Mouse (Mus musculus): ENCODE results near the gene Dtx4. TPM values are rescaled to one million over a fixed set of nuclear protein-coding genes. Genes with fewer than 3 reads are reported as not detected.
A peak's percentile ranks its signal among the peaks of the same experiment; 100 is the strongest.

Gene Dtx4
- polyA plus RNA-seq, 1 experiment, result 6.3 TPM

GRCm38 (mm10) chr19:12484210-12484609, 17.0 kb downstream of the Dtx4 start:
- WGBS, result 93% methylated on average over 4 of the region's 4 CpGs
- no peaks in the 10 kb centered on the region for H3K36me3 ChIP-seq (ENCODE audit: control insufficient read depth, insufficient read depth, low read length)
- DNase-seq, result no peak
- no peak for TF ChIP-seq CTCF (IDR thresholded peaks at IDR 0.05; ENCODE audit: borderline replicate concordance, control insufficient read depth, extremely low read depth, insufficient read depth, low read length, poor library complexity)
- no peak for TF ChIP-seq POLR2A (IDR thresholded peaks at IDR 0.05; ENCODE audit: control insufficient read depth, extremely low read depth, insufficient read depth, low read length, poor library complexity)
- H3K27ac ChIP-seq (ENCODE audit: control insufficient read depth, insufficient read depth, low read length), result no peak overlapping the region
- no peak overlapping the region for H3K4me3 ChIP-seq (ENCODE audit: control insufficient read depth, insufficient read depth, low read length)
- H3K4me1 ChIP-seq (replicated peaks; ENCODE audit: control insufficient read depth, insufficient read depth, low read length), result peaks cover 5% of the 10 kb centered on the region
- H3K27me3 ChIP-seq (ENCODE audit: control insufficient read depth, insufficient read depth, low read length), result no peaks in the 10 kb centered on the region

- DNase-seq, result no peak
- WGBS, result 62% methylated on average over 4 of the region's 4 CpGs
- Histone ChIP-seq H3K4me1 (replicated peaks; ENCODE audit: control insufficient read depth, insufficient read depth, low read length) (peaks cover 6% of the 10 kb centered on the region), H3K4me3 (ENCODE audit: control insufficient read depth, insufficient read depth, low read length) (no peak overlapping the region), H3K27me3 (ENCODE audit: control insufficient read depth, insufficient read depth, low read length) (no peaks in the 10 kb centered on the region), H3K36me3 (ENCODE audit: control insufficient read depth, insufficient read depth, low read length) (no peaks in the 10 kb centered on the region), H3K27ac (ENCODE audit: control insufficient read depth, insufficient read depth, low read length) (no peak overlapping the region)
- TF ChIP-seq POLR2A (IDR thresholded peaks at IDR 0.05; ENCODE audit: control insufficient read depth, extremely low read depth, insufficient read depth, low read length, poor library complexity) (no peak), CTCF (IDR thresholded peaks at IDR 0.05; ENCODE audit: borderline replicate concordance, control insufficient read depth, extremely low read depth, insufficient read depth, low read length, poor library complexity) (no peak)
Measured at GRCm38 (mm10) chr19:12483782-12484181, 17.5 kb downstream of the Dtx4 start.

- no peaks in the 10 kb centered on the region for H3K27me3 ChIP-seq (ENCODE audit: control insufficient read depth, insufficient read depth, low read length)
- TF ChIP-seq POLR2A (IDR thresholded peaks at IDR 0.05; ENCODE audit: control insufficient read depth, extremely low read depth, insufficient read depth, low read length, poor library complexity), result no peak
- no peak for TF ChIP-seq CTCF (IDR thresholded peaks at IDR 0.05; ENCODE audit: borderline replicate concordance, control insufficient read depth, extremely low read depth, insufficient read depth, low read length, poor library complexity)
- DNase-seq, result no peak
- H3K4me3 ChIP-seq (ENCODE audit: control insufficient read depth, insufficient read depth, low read length), result no peak overlapping the region
- no peak overlapping the region for H3K27ac ChIP-seq (ENCODE audit: control insufficient read depth, insufficient read depth, low read length)
- peaks cover 29% of the 10 kb centered on the region for H3K4me1 ChIP-seq (replicated peaks; ENCODE audit: control insufficient read depth, insufficient read depth, low read length)
- H3K36me3 ChIP-seq (ENCODE audit: control insufficient read depth, insufficient read depth, low read length), result no peaks in the 10 kb centered on the region
- 42% methylated on average over 6 of the region's 6 CpGs for WGBS
Measured at GRCm38 (mm10) chr19:12478369-12478768, 22.9 kb downstream of the Dtx4 start.

DNA sequence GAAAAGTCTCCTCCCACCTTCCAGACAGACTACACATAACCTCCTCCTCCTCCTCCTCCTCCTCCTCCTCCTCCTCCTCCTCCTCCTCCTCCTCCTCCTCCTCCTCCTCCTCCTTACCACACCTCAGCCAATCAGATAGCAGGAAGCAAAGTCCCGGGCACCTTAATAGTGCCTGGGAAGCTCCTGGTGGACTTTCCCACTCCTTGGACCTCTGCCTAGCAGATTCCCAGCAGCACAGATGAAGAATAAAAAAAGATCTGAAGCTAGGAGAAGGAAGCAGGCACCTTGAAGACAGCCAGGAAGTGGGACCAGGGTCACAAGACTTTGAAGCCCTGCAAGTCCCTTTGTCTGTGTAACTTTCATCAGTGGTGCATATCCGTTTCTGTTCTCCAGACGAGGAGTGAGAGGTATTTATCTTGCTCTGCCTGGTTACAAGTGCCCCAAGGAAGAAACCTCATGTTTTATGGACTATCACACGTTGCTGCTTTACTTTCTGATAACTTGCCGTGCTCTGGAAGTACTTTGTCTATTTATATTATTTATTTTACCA, 24.5 kb downstream of the Dtx4 start:
- peak; percentile 46 for DNase-seq
- H3K4me3 ChIP-seq (ENCODE audit: control insufficient read depth, insufficient read depth, low read length), result no peak overlapping the region
- H3K4me1 ChIP-seq (replicated peaks; ENCODE audit: control insufficient read depth, insufficient read depth, low read length), result peaks cover 35% of the 10 kb centered on the region
- no peaks in the 10 kb centered on the region for H3K36me3 ChIP-seq (ENCODE audit: control insufficient read depth, insufficient read depth, low read length)
- H3K27me3 ChIP-seq (ENCODE audit: control insufficient read depth, insufficient read depth, low read length), result no peaks in the 10 kb centered on the region
- TF ChIP-seq CTCF (IDR thresholded peaks at IDR 0.05; ENCODE audit: borderline replicate concordance, control insufficient read depth, extremely low read depth, insufficient read depth, low read length, poor library complexity), result no peak
- TF ChIP-seq POLR2A (IDR thresholded peaks at IDR 0.05; ENCODE audit: control insufficient read depth, extremely low read depth, insufficient read depth, low read length, poor library complexity), result no peak
- WGBS, result 10% methylated on average over 5 of the region's 5 CpGs
- H3K27ac ChIP-seq (ENCODE audit: control insufficient read depth, insufficient read depth, low read length), result no peak overlapping the region; the same call in 1 of the 2 replicates

GRCm38 (mm10) chr19:12475380-12476250, 25.6 kb downstream of the Dtx4 start:
- no peak for DNase-seq
- Histone ChIP-seq H3K4me1 (replicated peaks; ENCODE audit: control insufficient read depth, insufficient read depth, low read length) (peaks cover 35% of the 10 kb centered on the region), H3K27me3 (ENCODE audit: control insufficient read depth, insufficient read depth, low read length) (no peaks in the 10 kb centered on the region), H3K4me3 (ENCODE audit: control insufficient read depth, insufficient read depth, low read length) (no peak overlapping the region), H3K36me3 (ENCODE audit: control insufficient read depth, insufficient read depth, low read length) (no peaks in the 10 kb centered on the region), H3K27ac (ENCODE audit: control insufficient read depth, insufficient read depth, low read length) (no peak overlapping the region)
- WGBS, result 36% methylated on average over 15 of the region's 15 CpGs
- no peak for TF ChIP-seq POLR2A (IDR thresholded peaks at IDR 0.05; ENCODE audit: control insufficient read depth, extremely low read depth, insufficient read depth, low read length, poor library complexity)

DNA sequence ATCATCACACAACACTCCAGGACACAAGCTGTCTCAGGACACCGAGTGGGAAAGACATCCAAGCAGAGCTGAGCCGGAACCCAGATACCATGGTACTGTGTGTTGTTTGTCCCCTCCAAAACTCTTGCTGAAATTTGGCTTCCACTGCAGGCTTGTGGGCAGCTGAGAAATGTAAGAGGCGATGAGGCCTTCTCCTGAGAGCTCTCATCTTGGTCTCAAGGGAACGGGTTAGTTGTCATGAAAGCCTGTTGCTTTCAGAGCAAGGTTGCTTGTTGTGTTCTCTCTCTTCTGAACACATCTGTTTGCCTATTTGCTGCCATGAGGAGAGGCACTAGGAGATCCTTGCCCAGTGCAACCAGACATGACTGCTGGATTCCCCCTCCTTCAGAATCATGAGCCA, 27.3 kb downstream of the Dtx4 start:
- Histone ChIP-seq H3K27me3 (ENCODE audit: control insufficient read depth, insufficient read depth, low read length) (no peaks in the 10 kb centered on the region), H3K27ac (ENCODE audit: control insufficient read depth, insufficient read depth, low read length) (no peak overlapping the region), H3K4me1 (replicated peaks; ENCODE audit: control insufficient read depth, insufficient read depth, low read length) (peaks cover 33% of the 10 kb centered on the region), H3K4me3 (ENCODE audit: control insufficient read depth, insufficient read depth, low read length) (no peak overlapping the region), H3K36me3 (ENCODE audit: control insufficient read depth, insufficient read depth, low read length) (no peaks in the 10 kb centered on the region)
- WGBS, result 93% methylated on average over 4 of the region's 4 CpGs
- no peak for TF ChIP-seq CTCF (IDR thresholded peaks at IDR 0.05; ENCODE audit: borderline replicate concordance, control insufficient read depth, extremely low read depth, insufficient read depth, low read length, poor library complexity)
- TF ChIP-seq POLR2A (IDR thresholded peaks at IDR 0.05; ENCODE audit: control insufficient read depth, extremely low read depth, insufficient read depth, low read length, poor library complexity), result no peak
- no peak for DNase-seq

All from thymus, adult 2 months (tissue).